Mouse (Mus musculus) neural tube, embryonic 13.5 days (tissue): Measurements from ENCODE around the gene Gtf2b. TPM values are rescaled to one million over a fixed set of nuclear protein-coding genes. Genes with fewer than 3 reads are reported as not detected.

Experiments
- ATAC-seq: fragments of 200-750 bp; cut with Nextera tagmentation; 2 replicates; pipeline ENCODE4 v1.8.0; 2017; ENCODE audit warnings: low read depth, mild to moderate bottlenecking, moderate TSS enrichment, moderate library complexity
- H3K27ac ChIP-seq: fragments of 300-500 bp; sonication (generic); replicated peaks from 2 replicates; pipeline ENCODE4 v1.5.1; 2015; ENCODE audit warnings: moderate library complexity, mild to moderate bottlenecking, inconsistent platforms
- H3K27me3 ChIP-seq: fragments of 300-500 bp; sonication (generic); 2 replicates; pipeline ENCODE4 v1.6.1; 2015; ENCODE audit warnings: mild to moderate bottlenecking, inconsistent platforms
- H3K36me3 ChIP-seq: fragments of 300-500 bp; sonication (generic); 2 replicates; pipeline ENCODE4 v1.6.1; 2015; ENCODE audit warnings: mild to moderate bottlenecking, inconsistent platforms
- H3K4me1 ChIP-seq: fragments of 300-500 bp; sonication (generic); replicated peaks from 2 replicates; pipeline ENCODE4 v1.6.1; 2015; ENCODE audit warnings: inconsistent platforms
- H3K4me2 ChIP-seq: fragments of 300-500 bp; sonication (generic); 2 replicates; pipeline ENCODE4 v1.6.1; 2015; ENCODE audit warnings: inconsistent platforms, mild to moderate bottlenecking, moderate library complexity
- H3K4me3 ChIP-seq: fragments of 300-500 bp; sonication (generic); 2 replicates; pipeline ENCODE4 v1.5.1; 2015; ENCODE audit warnings: mild to moderate bottlenecking, inconsistent platforms
- H3K9ac ChIP-seq: fragments of 300-500 bp; sonication (generic); 2 replicates; pipeline ENCODE4 v1.6.1; 2015; ENCODE audit warnings: moderate library complexity, mild to moderate bottlenecking, inconsistent platforms
- H3K9me3 ChIP-seq: fragments of 300-500 bp; sonication (generic); 2 replicates; pipeline ENCODE4 v1.6.1; 2016; ENCODE audit warnings: inconsistent platforms
- WGBS: fragments of 180-500 bp; shearing (Covaris S2); methylation state at CpG from one replicate; pipeline ENCODE4 v1.1.7; 2015; 5-methylcytosine and 5-hydroxymethylcytosine counted together
- polyA plus RNA-seq: library from polyadenylated mRNA; unstranded; fragments of >200 nt; fragmentation: Nextera tagmentation; extraction: Ambion mirVana; gene quantifications from 2 replicates; pipeline ENCODE4 v1.2.1, GENCODE M21; 2015

Gene Gtf2b
- polyA plus RNA-seq, 1 experiment from 2014 or later: 96.2 TPM

- H3K9me3 ChIP-seq: no peaks in the 10 kb centered on the region
- H3K36me3 ChIP-seq: no peaks in the 10 kb centered on the region
- no peak overlapping the region for H3K4me3 ChIP-seq
- H3K9ac ChIP-seq: no peak overlapping the region
- WGBS: 90% methylated on average over 7 of the region's 7 CpGs
- H3K27me3 ChIP-seq: no peaks in the 10 kb centered on the region
- no peaks in the 10 kb centered on the region for H3K4me1 ChIP-seq
- H3K27ac ChIP-seq: no peak overlapping the region
- H3K4me2 ChIP-seq: no peak overlapping the region
- no peak for ATAC-seq
Observed at GRCm38 (mm10) chr3:142758593-142758992, 6.3 kb upstream of the Gtf2b start.

- H3K27me3 ChIP-seq: no peaks in the 10 kb centered on the region
- ATAC-seq: no peak
- H3K4me2 ChIP-seq: no peak overlapping the region
- no peaks in the 10 kb centered on the region for H3K36me3 ChIP-seq
- H3K4me3 ChIP-seq: no peak overlapping the region
- H3K9ac ChIP-seq: no peak overlapping the region
- no peak overlapping the region for H3K27ac ChIP-seq
- H3K4me1 ChIP-seq: peaks cover 5% of the 10 kb centered on the region; the same call in 1 of the 2 replicates
- 69% methylated on average over 6 of the region's 6 CpGs for WGBS
- no peaks in the 10 kb centered on the region for H3K9me3 ChIP-seq
Observed at GRCm38 (mm10) chr3:142760356-142760755, 4.5 kb upstream of the Gtf2b start.

- Histone ChIP-seq H3K4me1 (peaks cover 40% of the 10 kb centered on the region), H3K27me3 (no peaks in the 10 kb centered on the region), H3K27ac (no peak overlapping the region; the same call in 1 of the 2 replicates), H3K9me3 (no peaks in the 10 kb centered on the region), H3K9ac (peak overlapping the region; percentile 94), H3K36me3 (no peaks in the 10 kb centered on the region), H3K4me3 (peak overlapping the region; percentile 90), H3K4me2 (peak overlapping the region; percentile 83)
- 28% methylated on average over 10 of the region's 10 CpGs for WGBS
- ATAC-seq: 0 out of 2 replicates have a peak, but pooled peaks have one; percentile 7
Observed at GRCm38 (mm10) chr3:142765778-142766165, 927 bp downstream of the Gtf2b start.

- ATAC-seq: no peak
Observed at GRCm38 (mm10) chr3:142768498-142768897, 3.7 kb downstream of the Gtf2b start.

GRCm38 (mm10) chr3:142770518-142770917, 5.7 kb downstream of the Gtf2b start:
- no peak overlapping the region for H3K4me3 ChIP-seq
- peaks cover 35% of the 10 kb centered on the region for H3K4me1 ChIP-seq
- WGBS: 68% methylated on average over 1 of the region's 1 CpGs
- ATAC-seq: no peak
- no peak overlapping the region for H3K9ac ChIP-seq
- no peak overlapping the region for H3K27ac ChIP-seq
- no peaks in the 10 kb centered on the region for H3K27me3 ChIP-seq
- no peak overlapping the region for H3K4me2 ChIP-seq
- H3K36me3 ChIP-seq: peaks cover 33% of the 10 kb centered on the region
- no peaks in the 10 kb centered on the region for H3K9me3 ChIP-seq

More at GRCm38 (mm10) chr3:142768498-142768897, 3.7 kb downstream of the Gtf2b start:
- Histone ChIP-seq H3K36me3 (peaks cover 19% of the 10 kb centered on the region), H3K4me1 (peaks cover 40% of the 10 kb centered on the region), H3K9me3 (no peaks in the 10 kb centered on the region), H3K27me3 (no peaks in the 10 kb centered on the region), H3K4me3 (no peak overlapping the region), H3K27ac (no peak overlapping the region), H3K9ac (no peak overlapping the region), H3K4me2 (no peak overlapping the region)
- 96% methylated on average over 6 of the region's 6 CpGs for WGBS

- Histone ChIP-seq H3K4me1 (peaks cover 18% of the 10 kb centered on the region), H3K27ac (no peak overlapping the region), H3K4me3 (no peak overlapping the region), H3K9me3 (no peaks in the 10 kb centered on the region), H3K36me3 (peaks cover 43% of the 10 kb centered on the region), H3K9ac (no peak overlapping the region), H3K27me3 (no peaks in the 10 kb centered on the region), H3K4me2 (no peak overlapping the region)
- 85% methylated on average over 4 of the region's 4 CpGs for WGBS
- ATAC-seq: no peak
Observed at GRCm38 (mm10) chr3:142773538-142774191, 8.8 kb downstream of the Gtf2b start.

GRCm38 (mm10) chr3:142777227-142777626, 12.4 kb downstream of the Gtf2b start:
- Histone ChIP-seq H3K36me3 (peaks cover 69% of the 10 kb centered on the region), H3K4me3 (no peak overlapping the region), H3K9ac (no peak overlapping the region), H3K27ac (no peak overlapping the region), H3K4me1 (no peaks in the 10 kb centered on the region), H3K4me2 (no peak overlapping the region), H3K9me3 (no peaks in the 10 kb centered on the region), H3K27me3 (no peaks in the 10 kb centered on the region)
- WGBS: 85% methylated on average over 3 of the region's 3 CpGs
- ATAC-seq: no peak

GRCm38 (mm10) chr3:142786423-142787072, 21.7 kb downstream of the Gtf2b start:
- Histone ChIP-seq H3K9me3 (no peaks in the 10 kb centered on the region), H3K4me2 (no peak overlapping the region), H3K4me3 (no peak overlapping the region), H3K9ac (no peak overlapping the region), H3K4me1 (peaks cover 11% of the 10 kb centered on the region), H3K36me3 (peaks cover 62% of the 10 kb centered on the region), H3K27me3 (no peaks in the 10 kb centered on the region), H3K27ac (no peak overlapping the region)
- 47% methylated on average over 2 of the region's 2 CpGs for WGBS
- no peak for ATAC-seq

GRCm38 (mm10) chr3:142795587-142795986, 30.7 kb downstream of the Gtf2b start:
- WGBS: 94% methylated on average over 3 of the region's 3 CpGs
- Histone ChIP-seq H3K36me3 (peaks cover 65% of the 10 kb centered on the region), H3K27ac (no peak overlapping the region), H3K9ac (no peak overlapping the region), H3K4me3 (no peak overlapping the region), H3K9me3 (no peaks in the 10 kb centered on the region), H3K4me1 (no peaks in the 10 kb centered on the region), H3K4me2 (no peak overlapping the region), H3K27me3 (no peaks in the 10 kb centered on the region)
- ATAC-seq: no peak

GRCm38 (mm10) chr3:142811582-142811981, 46.7 kb downstream of the Gtf2b start:
- 94% methylated on average over 3 of the region's 3 CpGs for WGBS
- H3K4me3 ChIP-seq: no peak overlapping the region
- H3K4me2 ChIP-seq: no peak overlapping the region
- H3K9me3 ChIP-seq: no peaks in the 10 kb centered on the region
- no peaks in the 10 kb centered on the region for H3K4me1 ChIP-seq
- no peaks in the 10 kb centered on the region for H3K27me3 ChIP-seq
- no peak overlapping the region for H3K9ac ChIP-seq
- peaks cover 26% of the 10 kb centered on the region for H3K36me3 ChIP-seq
- ATAC-seq: no peak
- no peak overlapping the region for H3K27ac ChIP-seq

- peaks cover 16% of the 10 kb centered on the region for H3K36me3 ChIP-seq
- H3K27me3 ChIP-seq: no peaks in the 10 kb centered on the region
- H3K9ac ChIP-seq: no peak overlapping the region
- no peaks in the 10 kb centered on the region for H3K4me1 ChIP-seq
- no peak overlapping the region for H3K27ac ChIP-seq
- no peak overlapping the region for H3K4me3 ChIP-seq
- H3K4me2 ChIP-seq: no peak overlapping the region
- ATAC-seq: no peak
- WGBS: 95% methylated on average over 3 of the region's 3 CpGs
- H3K9me3 ChIP-seq: no peaks in the 10 kb centered on the region
Observed at GRCm38 (mm10) chr3:142817506-142817905, 52.7 kb downstream of the Gtf2b start.

- Histone ChIP-seq H3K4me2 (no peak overlapping the region), H3K9me3 (no peaks in the 10 kb centered on the region), H3K27me3 (no peaks in the 10 kb centered on the region), H3K36me3 (peaks cover 27% of the 10 kb centered on the region), H3K9ac (no peak overlapping the region), H3K4me3 (no peak overlapping the region), H3K4me1 (no peaks in the 10 kb centered on the region), H3K27ac (no peak overlapping the region)
- no peak for ATAC-seq
- WGBS: 96% methylated on average over 1 of the region's 1 CpGs
Observed at GRCm38 (mm10) chr3:142823606-142824005, 58.8 kb downstream of the Gtf2b start.
